Mouse (Mus musculus) limb, embryonic 14.5 days (tissue): Measurements from ENCODE around the gene Ftsj3. TPM values are rescaled to one million over a fixed set of nuclear protein-coding genes. Genes with fewer than 3 reads are reported as not detected.

ENCODE experiments used
- ATAC-seq: fragments of 200-750 bp; cut with Nextera tagmentation; 2 replicates; pipeline ENCODE4 v1.8.0; 2017; ENCODE audit warnings: low read depth, moderate number of reproducible peaks, moderate TSS enrichment; ENCODE audit not compliant: low FRiP score
- DNase-seq: peaks from one replicate; pipeline ENCODE4 v3.0.0-alpha.2; 2015; ENCODE audit warnings: low spot score
- H3K27ac ChIP-seq: fragments of 300-500 bp; sonication (generic); replicated peaks from 2 replicates; pipeline ENCODE4 v1.5.1; 2014; ENCODE audit warnings: low read depth, mild to moderate bottlenecking, low read length, moderate library complexity, mixed read lengths
- H3K27me3 ChIP-seq: fragments of 300-500 bp; sonication (generic); 2 replicates; pipeline ENCODE4 v1.6.1; 2014; ENCODE audit warnings: low read length, mixed read lengths; ENCODE audit not compliant: control insufficient read depth, insufficient read depth
- H3K36me3 ChIP-seq: fragments of 300-500 bp; sonication (generic); 2 replicates; pipeline ENCODE4 v1.6.1; 2014; ENCODE audit warnings: mild to moderate bottlenecking, low read length, moderate library complexity, mixed read lengths; ENCODE audit not compliant: control insufficient read depth, insufficient read depth
- H3K4me1 ChIP-seq: fragments of 300-500 bp; sonication (generic); 2 replicates; pipeline ENCODE4 v1.6.1; 2014; ENCODE audit warnings: antibody characterized with exemption, low read length, mixed read lengths; ENCODE audit not compliant: control insufficient read depth, insufficient read depth
- H3K4me2 ChIP-seq: fragments of 300-500 bp; sonication (generic); replicated peaks from 2 replicates; pipeline ENCODE4 v1.6.1; 2014; ENCODE audit warnings: low read depth, mild to moderate bottlenecking, low read length, moderate library complexity; ENCODE audit not compliant: severe bottlenecking
- H3K4me3 ChIP-seq: fragments of 300-500 bp; sonication (generic); replicated peaks from 2 replicates; pipeline ENCODE4 v1.5.1; 2014; ENCODE audit warnings: low read length
- H3K9ac ChIP-seq: fragments of 300-500 bp; sonication (generic); 2 replicates; pipeline ENCODE4 v1.6.1; 2014; ENCODE audit warnings: mild to moderate bottlenecking, low read depth, low read length, moderate library complexity; ENCODE audit not compliant: severe bottlenecking
- H3K9me3 ChIP-seq: fragments of 300-500 bp; sonication (generic); 2 replicates; pipeline ENCODE4 v1.6.1; 2016; ENCODE audit warnings: low read length; ENCODE audit not compliant: control insufficient read depth
- POLR2A ChIP-seq: fragments of 200-500 bp; IDR thresholded peaks from 2 replicates; pipeline ENCODE4 v1.8.0; 2012; ENCODE audit warnings: inconsistent platforms, mild to moderate bottlenecking, moderate library complexity, borderline replicate concordance; ENCODE audit not compliant: insufficient read depth, insufficient read length; ENCODE audit errors: extremely low read depth
- WGBS: fragments of 180-500 bp; shearing (Covaris S2); extraction: QIAGEN DNeasy Blood & Tissue Kit; methylation state at CpG from one replicate; pipeline ENCODE4 v1.1.7; 2014; 5-methylcytosine and 5-hydroxymethylcytosine counted together
- polyA plus RNA-seq, 2 experiments: library from polyadenylated mRNA; depleted of rRNA in 1 of 2; stranded (reverse) in 1 of 2; unstranded in 1 of 2; fragments of >200 nt; fragmentation: Nextera tagmentation in 1 of 2; extraction: Ambion mirVana in 1 of 2; gene quantifications; 2 replicates each; pipeline versions ENCODE4 v1.2.1 to v1.2.3; 2012 to 2014

Gene Ftsj3
- polyA plus RNA-seq, 2 experiments = 43.8 to 54.6 TPM

DNA sequence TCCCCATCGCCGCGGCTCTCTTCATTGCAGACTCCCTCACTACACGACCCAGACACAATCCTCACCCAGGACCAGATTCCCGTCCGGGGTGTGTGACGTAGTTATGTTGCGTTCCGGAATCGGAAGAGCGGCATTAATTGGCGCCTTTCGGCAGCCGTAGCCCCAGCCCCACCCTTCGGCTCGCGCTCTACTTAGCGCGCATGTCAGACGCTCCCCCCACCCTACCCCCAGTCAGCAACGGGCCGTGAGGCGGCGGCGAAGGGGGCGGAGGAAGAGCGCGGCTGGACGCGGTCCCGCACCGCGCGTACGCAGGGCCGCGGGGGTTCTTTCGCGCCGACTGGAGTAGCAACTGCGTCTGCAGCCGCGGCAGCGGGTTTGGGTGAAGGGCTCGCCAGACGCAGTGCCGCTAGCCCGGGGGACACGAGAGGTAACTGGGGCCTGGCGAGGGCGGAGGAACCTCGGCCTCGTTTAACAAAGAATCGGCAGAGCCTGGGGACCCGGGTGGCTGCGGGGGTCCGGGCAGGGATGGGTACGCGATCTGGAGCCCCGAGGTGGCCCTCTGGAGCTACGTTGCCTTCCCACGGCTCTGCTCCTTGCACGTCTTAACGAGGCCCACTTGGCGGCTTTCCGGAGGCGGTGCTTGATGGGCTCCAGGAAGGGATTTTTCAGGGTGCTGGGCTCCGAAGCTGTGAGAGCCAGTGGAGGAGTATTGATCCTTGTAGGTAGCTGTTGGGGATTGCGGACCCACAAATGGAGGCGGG, 39.0 kb downstream of the Ftsj3 start, which contains the start of gene Ddx42:
Gene Ddx42 (plus strand): TSS at position 197 of the 761 bp plus-strand sequence.
- under 1% methylated on average over 70 of the region's 70 CpGs for WGBS
- Histone ChIP-seq H3K9ac (peak within 1 kb of the TSS; percentile 91), H3K9me3 (no peaks in the 10 kb centered on the region), H3K27ac (peak within 1 kb of the TSS; percentile 94), H3K4me2 (peak within 1 kb of the TSS; percentile 55), H3K36me3 (peaks cover 17% of the 10 kb centered on the region), H3K27me3 (no peaks in the 10 kb centered on the region), H3K4me3 (peak within 1 kb of the TSS; percentile 76), H3K4me1 (peaks cover 21% of the 10 kb centered on the region)
- TF ChIP-seq POLR2A = 0 out of 2 replicates have a peak, but pooled peaks have one; percentile 80
- ATAC-seq = peak; percentile 94
- DNase-seq = peak; percentile 99

DNA sequence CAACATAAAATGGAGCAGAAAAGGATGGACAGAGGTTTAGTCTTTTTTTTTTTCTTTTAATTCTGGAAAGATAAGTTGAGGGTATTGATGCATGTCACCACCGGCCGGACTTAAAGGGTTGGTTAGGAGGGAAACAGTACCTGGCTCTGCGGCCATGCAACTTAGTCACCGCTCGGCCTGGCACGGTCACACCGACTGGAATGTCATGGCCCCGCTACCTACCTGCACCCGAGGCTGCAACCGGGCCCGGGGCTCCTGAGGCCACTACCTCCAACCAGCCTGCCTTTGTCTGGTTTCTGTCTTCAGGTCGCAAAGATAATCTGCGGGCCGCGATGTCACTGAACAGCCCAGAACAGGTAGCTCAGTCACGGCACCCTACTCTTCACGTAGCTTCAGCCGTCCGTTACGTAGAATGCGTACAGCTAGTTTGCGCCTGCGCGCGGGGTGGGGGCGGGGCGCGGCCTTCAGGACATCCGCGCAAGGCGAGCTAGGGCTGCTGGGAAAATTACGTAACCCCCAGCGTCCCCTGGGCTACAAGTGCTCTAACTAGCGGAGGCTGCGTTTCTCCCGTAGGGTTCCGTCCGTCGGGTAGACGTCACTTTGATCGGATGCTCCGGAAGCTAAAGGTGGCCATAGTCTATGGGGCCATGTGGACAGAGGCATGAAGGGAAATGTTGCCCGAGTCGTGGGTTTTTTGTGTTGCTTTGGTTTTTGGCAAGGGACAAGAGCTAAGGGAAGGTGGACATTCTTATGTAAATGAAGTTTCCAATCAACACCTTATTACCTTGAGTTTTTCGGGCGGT, 39.8 kb downstream of the Ftsj3 start, which contains the start of gene Ccdc47:
Gene Ccdc47 (minus strand): TSS at position 418 of the 803 bp plus-strand sequence.
- Histone ChIP-seq H3K36me3 (peaks cover 22% of the 10 kb centered on the region), H3K4me1 (peaks cover 21% of the 10 kb centered on the region), H3K9ac (peak within 1 kb of the TSS; percentile 91), H3K4me3 (peak within 1 kb of the TSS; percentile 76), H3K9me3 (no peaks in the 10 kb centered on the region), H3K4me2 (peak within 1 kb of the TSS; percentile 55), H3K27me3 (no peaks in the 10 kb centered on the region), H3K27ac (peak within 1 kb of the TSS; percentile 94)
- WGBS = under 1% methylated on average over 46 of the region's 46 CpGs
- DNase-seq = peak; percentile 99
- peak; percentile 96 for ATAC-seq
- TF ChIP-seq POLR2A = 0 out of 2 replicates have a peak, but pooled peaks have one; percentile 50

DNA sequence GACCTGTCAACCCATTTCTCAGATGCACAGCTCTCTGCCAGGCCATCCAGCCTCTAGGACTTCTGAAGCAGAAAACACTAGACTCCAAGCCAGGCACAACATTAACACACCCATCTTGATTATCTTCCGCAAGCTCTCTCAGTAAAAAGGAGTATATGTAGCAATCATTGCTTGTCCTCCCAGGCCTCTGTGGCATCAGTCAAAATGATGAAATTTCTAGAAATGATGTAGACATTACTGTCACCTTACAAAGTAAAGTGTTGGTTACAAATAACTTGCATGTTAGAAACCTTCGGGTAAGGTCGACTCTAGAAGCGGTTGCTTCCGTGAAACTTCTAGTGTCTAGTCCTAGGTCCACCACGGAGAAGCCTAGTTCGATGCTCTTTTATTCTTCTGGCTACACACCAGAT, 40.4 kb downstream of the Ftsj3 start:
- DNase-seq (no peak), ATAC-seq (no peak)
- H3K9ac ChIP-seq = peak overlapping the region; percentile 91
- 27% methylated on average over 7 of the region's 7 CpGs for WGBS
- no peak overlapping the region for H3K27ac ChIP-seq
- H3K9me3 ChIP-seq = no peaks in the 10 kb centered on the region
- peaks cover 21% of the 10 kb centered on the region for H3K4me1 ChIP-seq
- no peaks in the 10 kb centered on the region for H3K27me3 ChIP-seq
- peaks cover 25% of the 10 kb centered on the region for H3K36me3 ChIP-seq
- TF ChIP-seq POLR2A = no peak
- H3K4me3 ChIP-seq = peak overlapping the region; percentile 76
- H3K4me2 ChIP-seq = peak overlapping the region; percentile 55

DNA sequence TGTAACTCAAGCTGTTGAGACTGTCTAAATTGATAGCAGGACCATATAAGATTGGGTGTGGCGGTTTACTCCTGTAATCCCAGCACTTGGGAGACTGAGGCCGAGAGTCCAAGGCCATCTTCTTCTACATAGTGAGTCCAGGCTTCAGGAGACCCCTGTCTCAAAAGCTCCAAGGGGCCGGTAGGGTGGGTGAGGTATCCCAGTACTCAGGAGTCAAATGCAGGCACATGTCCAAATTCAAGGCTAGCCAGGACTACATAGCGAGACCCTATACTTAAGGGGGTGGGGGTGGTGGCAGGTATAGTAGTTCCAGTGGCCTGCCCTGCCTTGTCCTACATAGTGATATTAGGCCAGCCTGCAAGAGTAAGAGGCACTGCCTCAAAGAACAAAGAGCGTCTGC, 41.0 kb downstream of the Ftsj3 start:
- ATAC-seq = no peak
- no peak for TF ChIP-seq POLR2A
- Histone ChIP-seq H3K4me2 (peak overlapping the region; percentile 55; the same call in 1 of the 2 replicates), H3K27ac (no peak overlapping the region), H3K27me3 (no peaks in the 10 kb centered on the region), H3K4me1 (peaks cover 21% of the 10 kb centered on the region), H3K9me3 (no peaks in the 10 kb centered on the region), H3K36me3 (peaks cover 31% of the 10 kb centered on the region), H3K9ac (peak overlapping the region; percentile 91; the same call in 1 of the 2 replicates), H3K4me3 (peak overlapping the region; percentile 76)
- WGBS = 80% methylated on average over 5 of the region's 5 CpGs
- no peak for DNase-seq

GRCm38 (mm10) chr11:106212771-106213170, 43.1 kb downstream of the Ftsj3 start:
- ATAC-seq = no peak
- no peaks in the 10 kb centered on the region for H3K9me3 ChIP-seq
- H3K4me3 ChIP-seq = no peak overlapping the region
- H3K4me2 ChIP-seq = no peak overlapping the region
- 88% methylated on average over 8 of the region's 8 CpGs for WGBS
- TF ChIP-seq POLR2A = no peak
- H3K27ac ChIP-seq = no peak overlapping the region
- peaks cover 47% of the 10 kb centered on the region for H3K36me3 ChIP-seq
- peaks cover 12% of the 10 kb centered on the region for H3K4me1 ChIP-seq
- no peak for DNase-seq
- H3K27me3 ChIP-seq = no peaks in the 10 kb centered on the region
- no peak overlapping the region for H3K9ac ChIP-seq
